Mouse (Mus musculus) G1E (cell line): ENCODE results near the gene Spata33.

Experiments
- CTCF ChIP-seq: IDR thresholded peaks from 2 replicates; pipeline ENCODE4 v1.5.1; 2012; ENCODE audit warnings: low read depth, low read length, inconsistent platforms, mixed read lengths
- GATA1 ChIP-seq: IDR thresholded peaks from 2 replicates; pipeline ENCODE4 v1.6.1; 2012; ENCODE audit warnings: borderline replicate concordance, low read length, inconsistent platforms, mixed read lengths
- GATA2 ChIP-seq: IDR thresholded peaks from 2 replicates; pipeline ENCODE4 v1.6.1; 2012; ENCODE audit warnings: low read depth, low read length, inconsistent platforms, borderline replicate concordance
- POLR2AphosphoS5 ChIP-seq: IDR thresholded peaks from 2 replicates; pipeline ENCODE4 v1.6.1; 2012; ENCODE audit warnings: low read depth, low read length, inconsistent platforms; ENCODE audit not compliant: insufficient replicate concordance
- TAL1 ChIP-seq: conservative IDR thresholded peaks from 2 replicates; pipeline ENCODE4 v1.6.1; 2012; ENCODE audit warnings: low read depth, low read length, inconsistent platforms, mixed read lengths

GRCm38 (mm10) chr8:123254099-123254885 is 41.7 kb downstream of the Spata33 start, which contains the start of the genes Zfp276 and Vps9d1:
- TF ChIP-seq CTCF (no peak), POLR2AphosphoS5 (no peak), GATA1 (no peak), TAL1 (no peak), GATA2 (no peak)
